Mouse (Mus musculus): ENCODE measurements around the gene Ppox. TPM values are rescaled to one million over a fixed set of nuclear protein-coding genes. Genes with fewer than 3 reads are reported as not detected.

Gene Ppox
- polyA plus RNA-seq, 1 experiment from 2014 or later: 56.0 TPM

DNA sequence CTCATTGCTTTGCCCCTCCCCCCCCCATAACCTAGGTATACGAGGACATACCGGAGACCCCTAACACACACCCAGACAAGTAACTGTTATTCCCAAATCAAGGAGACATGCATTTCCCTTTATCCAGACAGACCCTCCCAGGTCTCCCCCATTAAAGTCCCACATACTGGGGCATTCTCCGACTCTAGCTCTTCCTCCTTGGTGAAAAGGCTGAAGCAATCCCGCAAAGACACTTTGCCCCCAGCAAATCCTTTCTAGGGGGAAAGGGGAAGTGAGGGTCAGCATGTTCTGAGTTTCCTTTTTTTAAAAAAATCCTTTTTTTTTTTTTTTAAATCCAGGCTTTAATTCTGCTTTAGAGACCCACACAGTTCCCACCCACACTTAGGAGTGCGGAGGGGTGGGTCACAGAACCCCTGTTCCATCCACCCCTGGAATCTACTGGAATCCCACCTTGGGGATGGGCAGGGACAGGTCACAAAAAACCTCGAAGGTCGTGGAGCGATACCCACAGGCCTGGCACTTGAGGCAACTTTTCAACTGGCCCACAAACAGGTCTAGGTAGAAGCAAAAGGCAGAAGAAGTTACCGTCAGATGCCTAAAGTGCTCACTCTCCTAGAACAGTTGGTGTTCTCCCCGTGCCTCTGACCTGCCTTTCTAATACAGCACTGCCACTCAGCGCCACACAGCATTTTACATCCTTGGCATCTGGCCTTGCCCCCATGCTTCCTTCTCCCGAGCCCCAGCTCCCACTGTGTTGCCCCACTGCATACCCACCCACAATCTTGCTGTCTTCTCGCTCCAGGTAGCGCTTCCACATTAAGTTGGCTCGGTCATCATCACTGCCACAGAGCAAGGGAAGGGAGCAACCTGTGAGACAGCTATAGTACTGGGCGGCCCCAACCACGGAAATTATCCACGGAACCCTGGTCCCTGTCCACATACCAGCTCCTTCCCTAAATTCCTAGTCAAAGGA, 2.5 kb upstream of the Ppox start:
- no peak overlapping the region for H3K27ac ChIP-seq
- no peaks in the 10 kb centered on the region for H3K27me3 ChIP-seq
- peaks cover 48% of the 10 kb centered on the region for H3K36me3 ChIP-seq
- peaks cover 56% of the 10 kb centered on the region for H3K4me1 ChIP-seq (replicated peaks)
- H3K4me2 ChIP-seq (replicated peaks): no peak overlapping the region
- ATAC-seq: no peak
- H3K4me3 ChIP-seq (replicated peaks): no peak overlapping the region
- no peaks in the 10 kb centered on the region for H3K9me3 ChIP-seq
- 94% methylated on average over 18 of the region's 18 CpGs for WGBS
- no peak overlapping the region for H3K9ac ChIP-seq (replicated peaks)

DNA sequence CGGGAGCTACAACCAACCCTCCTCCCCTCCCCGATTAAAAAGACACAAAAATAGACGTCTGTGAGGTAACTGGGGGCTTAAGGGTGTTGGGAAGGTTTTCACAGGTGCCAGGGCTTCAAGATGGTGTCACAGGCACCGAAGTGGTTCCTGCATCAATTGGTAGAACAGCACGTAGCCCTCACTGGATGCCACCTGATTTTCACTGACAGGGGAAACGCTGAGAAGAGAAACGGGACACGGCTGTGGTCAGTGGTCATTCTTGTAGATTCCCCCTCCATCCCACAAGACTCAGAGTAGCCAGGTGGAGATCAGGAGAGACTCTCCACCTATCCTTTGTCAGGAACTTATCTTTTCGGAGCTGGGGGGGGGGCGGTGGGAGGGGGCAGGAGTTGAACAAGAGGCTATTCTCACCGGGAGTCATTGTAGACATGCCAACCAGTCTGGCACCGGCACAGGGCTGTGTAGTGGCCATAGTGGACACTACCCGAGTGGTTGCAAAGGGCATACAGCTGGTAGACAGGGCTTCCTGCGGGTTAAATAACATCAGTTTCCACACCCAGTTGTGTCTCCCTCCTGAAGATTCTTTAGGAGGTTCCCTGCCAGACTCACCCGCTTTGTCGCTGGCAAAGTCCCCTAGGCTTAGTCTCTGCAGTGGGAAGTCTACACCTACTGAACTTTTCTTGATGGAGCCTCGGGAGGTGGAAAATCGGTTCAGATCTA, 1.3 kb upstream of the Ppox start:
- H3K9ac ChIP-seq (replicated peaks): no peak overlapping the region
- 76% methylated on average over 18 of the region's 18 CpGs for WGBS
- H3K9me3 ChIP-seq: no peaks in the 10 kb centered on the region
- peak overlapping the region; percentile 63 for H3K4me2 ChIP-seq (replicated peaks)
- H3K27ac ChIP-seq: peak overlapping the region; percentile 75; the same call in 1 of the 2 replicates
- H3K36me3 ChIP-seq: peaks cover 58% of the 10 kb centered on the region
- no peak for ATAC-seq
- H3K4me3 ChIP-seq (replicated peaks): peak overlapping the region; percentile 66
- H3K27me3 ChIP-seq: no peaks in the 10 kb centered on the region
- peaks cover 50% of the 10 kb centered on the region for H3K4me1 ChIP-seq (replicated peaks)

DNA sequence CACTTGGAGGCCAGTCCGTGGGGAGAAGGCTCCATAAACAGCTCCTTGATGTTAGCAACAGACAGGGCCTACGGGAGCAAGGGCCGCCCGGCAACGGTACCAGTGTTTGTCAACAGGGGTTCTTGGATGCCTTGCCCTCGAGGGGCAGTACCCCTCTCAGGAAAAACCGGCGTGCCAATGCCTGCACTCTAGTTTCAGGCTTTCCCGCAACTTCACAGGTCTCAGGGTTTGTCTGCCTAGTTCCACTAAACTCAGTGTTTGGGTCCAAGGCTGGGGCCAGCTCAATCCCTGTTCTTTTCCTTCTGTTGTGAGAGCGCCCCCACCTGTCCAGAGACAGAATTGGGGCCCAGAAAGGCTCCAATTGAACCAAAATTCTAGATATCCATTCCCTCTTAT, 540 bp upstream of the Ppox start:
- Histone ChIP-seq H3K27me3 (no peaks in the 10 kb centered on the region), H3K9ac (replicated peaks) (peak overlapping the region; percentile 52), H3K4me2 (replicated peaks) (peak overlapping the region; percentile 63), H3K36me3 (peaks cover 63% of the 10 kb centered on the region), H3K4me3 (replicated peaks) (peak overlapping the region; percentile 66), H3K9me3 (no peaks in the 10 kb centered on the region), H3K4me1 (replicated peaks) (peaks cover 43% of the 10 kb centered on the region), H3K27ac (peak overlapping the region; percentile 75)
- WGBS: 0% methylated on average over 10 of the region's 10 CpGs
- peak; percentile 56 for ATAC-seq

DNA sequence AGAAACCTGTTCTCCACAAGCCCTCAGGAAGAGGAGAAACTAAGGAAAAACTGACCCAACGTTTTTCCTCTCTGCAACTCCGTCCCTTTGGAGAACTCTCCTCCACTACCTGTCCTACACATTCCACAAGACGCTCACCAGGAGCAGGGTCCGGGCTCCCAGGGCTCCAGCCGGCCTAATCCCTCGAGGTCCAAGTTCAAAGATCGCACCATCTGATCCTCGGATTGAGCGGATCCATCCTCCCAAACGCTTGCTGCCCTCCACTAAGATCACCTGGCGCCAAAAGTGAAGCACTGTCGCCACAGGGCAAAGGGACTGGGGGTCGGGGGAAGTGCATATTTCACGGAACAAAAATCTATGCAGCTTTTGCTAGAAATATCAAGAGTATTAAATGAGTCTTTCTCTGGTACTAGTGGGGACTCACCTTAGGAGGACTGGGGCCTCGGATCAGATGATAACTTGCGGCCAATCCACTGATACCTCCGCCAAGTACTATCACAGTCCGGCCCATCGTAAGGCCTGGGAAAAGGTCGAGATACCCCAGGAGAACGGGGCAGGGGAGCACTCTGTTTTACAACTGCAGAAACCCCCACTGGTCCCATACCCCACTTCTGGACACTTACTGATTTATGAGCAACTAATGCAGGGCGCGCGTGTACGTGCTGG, 603 bp downstream of the Ppox start:
- H3K4me2 ChIP-seq (replicated peaks): peak overlapping the region; percentile 91
- H3K9me3 ChIP-seq: no peaks in the 10 kb centered on the region
- H3K27me3 ChIP-seq: no peaks in the 10 kb centered on the region
- ATAC-seq: peak; percentile 28
- peaks cover 64% of the 10 kb centered on the region for H3K36me3 ChIP-seq
- H3K4me1 ChIP-seq (replicated peaks): peaks cover 31% of the 10 kb centered on the region
- whole genome bisulfite sequencing: 2% methylated on average over 25 of the region's 25 CpGs
- no peak overlapping the region for H3K27ac ChIP-seq
- H3K4me3 ChIP-seq (replicated peaks): peak overlapping the region; percentile 66
- H3K9ac ChIP-seq (replicated peaks): peak overlapping the region; percentile 78

DNA sequence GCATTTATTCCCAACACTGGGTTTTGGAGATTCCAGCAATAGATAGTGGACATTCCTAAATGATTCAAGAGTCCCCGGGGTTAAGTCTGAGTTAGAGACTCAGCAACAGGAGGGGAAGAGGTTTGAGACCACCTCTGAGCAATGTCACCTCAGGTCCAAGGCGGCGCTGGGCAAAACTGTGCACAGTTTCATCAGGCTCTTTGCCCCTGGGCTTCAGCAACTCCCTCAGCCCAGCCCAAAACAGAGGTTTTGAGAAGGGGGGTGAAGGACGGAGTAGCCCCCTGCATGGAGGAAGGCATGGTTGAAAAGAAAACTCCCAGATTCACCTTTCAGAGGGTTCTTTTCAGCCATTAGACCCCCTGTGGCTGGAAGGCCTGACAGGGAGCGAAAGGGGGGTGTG, 1.3 kb downstream of the Ppox start:
- 58% methylated on average over 5 of the region's 5 CpGs for WGBS
- ATAC-seq: no peak
- H3K4me1 ChIP-seq (replicated peaks): peaks cover 28% of the 10 kb centered on the region
- H3K27me3 ChIP-seq: no peaks in the 10 kb centered on the region
- peak overlapping the region; percentile 66 for H3K4me3 ChIP-seq (replicated peaks)
- peak overlapping the region; percentile 78 for H3K9ac ChIP-seq (replicated peaks)
- H3K9me3 ChIP-seq: no peaks in the 10 kb centered on the region
- H3K4me2 ChIP-seq (replicated peaks): peak overlapping the region; percentile 91
- H3K27ac ChIP-seq: no peak overlapping the region
- peaks cover 64% of the 10 kb centered on the region for H3K36me3 ChIP-seq

DNA sequence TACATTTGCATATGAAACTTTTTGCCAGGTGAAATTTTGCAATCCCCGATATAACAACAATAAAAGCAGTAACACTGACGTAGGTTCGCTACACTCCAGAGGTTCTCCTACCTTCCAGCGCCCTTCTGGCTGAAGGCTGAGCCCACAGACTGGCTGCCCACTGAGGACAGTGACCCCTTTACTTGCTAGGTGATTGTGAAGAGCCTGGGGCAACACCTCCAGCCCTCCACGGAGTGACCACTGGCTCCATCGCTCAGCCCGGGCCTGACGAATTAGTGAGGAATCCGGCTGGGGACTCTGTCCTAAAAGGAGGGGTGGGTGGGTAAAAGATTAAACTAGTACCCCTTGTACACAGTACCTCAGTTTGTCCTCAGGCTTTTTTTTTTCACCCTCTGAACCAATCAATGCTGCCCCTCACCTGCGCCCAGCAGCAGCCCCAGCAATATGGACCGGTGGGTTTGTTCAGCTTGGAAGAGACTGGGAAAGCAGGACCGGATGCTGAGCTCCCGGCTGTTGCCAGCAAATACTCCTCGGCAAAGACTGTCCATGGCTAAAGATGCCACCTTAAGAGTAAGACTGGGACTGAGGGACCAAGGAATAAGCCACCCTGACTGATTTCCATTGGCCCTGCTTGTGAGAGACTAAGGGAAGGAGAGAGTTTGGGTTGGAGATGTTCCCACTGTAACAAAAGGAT, 1.8 kb downstream of the Ppox start:
- H3K4me3 ChIP-seq (replicated peaks): no peak overlapping the region
- H3K36me3 ChIP-seq: peaks cover 64% of the 10 kb centered on the region
- no peak overlapping the region for H3K27ac ChIP-seq
- WGBS: 91% methylated on average over 14 of the region's 14 CpGs
- peak overlapping the region; percentile 91; the same call in 1 of the 2 replicates for H3K4me2 ChIP-seq (replicated peaks)
- peak overlapping the region; percentile 78 for H3K9ac ChIP-seq (replicated peaks)
- no peaks in the 10 kb centered on the region for H3K9me3 ChIP-seq
- no peak for ATAC-seq
- no peaks in the 10 kb centered on the region for H3K27me3 ChIP-seq
- H3K4me1 ChIP-seq (replicated peaks): peaks cover 25% of the 10 kb centered on the region

DNA sequence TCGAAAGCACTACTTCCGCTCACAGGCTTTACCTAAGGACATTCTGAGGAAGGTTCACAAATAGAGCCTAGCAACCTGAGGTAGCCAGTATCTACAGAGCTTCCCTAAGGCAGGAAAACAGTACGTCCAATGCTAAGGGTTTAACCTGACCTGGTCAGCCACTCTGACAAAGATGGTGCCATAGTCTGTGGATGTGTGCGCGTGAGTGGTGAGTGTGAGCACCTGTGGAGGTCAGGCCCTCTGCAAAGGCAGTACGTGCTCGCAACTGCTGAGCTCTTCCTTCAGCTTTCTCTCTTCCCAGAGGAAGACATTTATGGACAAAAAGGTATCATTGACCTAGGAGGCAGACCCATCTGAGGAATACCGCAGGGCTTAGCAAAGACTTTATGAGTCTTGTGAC, 2.5 kb downstream of the Ppox start:
- H3K4me3 ChIP-seq (replicated peaks): no peak overlapping the region

DNA sequence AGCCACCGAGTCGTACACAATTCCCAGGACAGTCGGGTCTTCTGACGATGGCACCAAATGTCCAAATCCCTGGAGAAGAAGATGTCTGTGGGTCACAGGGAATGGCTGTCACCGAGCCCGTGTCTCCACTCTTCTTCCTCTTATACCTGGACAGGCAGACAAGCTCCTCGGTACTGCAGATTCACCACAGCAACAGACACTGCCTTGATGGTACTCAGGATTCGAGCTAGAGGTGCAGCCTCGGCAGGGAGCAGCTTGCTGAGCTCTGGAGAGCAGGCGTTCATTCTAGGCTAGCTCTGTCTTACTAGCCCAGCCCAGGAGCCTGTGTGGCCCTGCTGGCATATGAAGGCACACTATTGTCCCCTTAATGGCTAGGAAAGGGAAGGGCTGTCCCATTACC, 3.2 kb downstream of the Ppox start:
- no peak for ATAC-seq
- Histone ChIP-seq H3K36me3 (peaks cover 67% of the 10 kb centered on the region), H3K9ac (replicated peaks) (no peak overlapping the region), H3K4me1 (replicated peaks) (peaks cover 25% of the 10 kb centered on the region), H3K9me3 (no peaks in the 10 kb centered on the region), H3K4me3 (replicated peaks) (no peak overlapping the region), H3K27me3 (no peaks in the 10 kb centered on the region), H3K4me2 (replicated peaks) (no peak overlapping the region), H3K27ac (no peak overlapping the region)
- WGBS: 88% methylated on average over 10 of the region's 10 CpGs

More for the DNA sequence above, 2.5 kb downstream of the Ppox start:
- Histone ChIP-seq H3K36me3 (peaks cover 64% of the 10 kb centered on the region), H3K27me3 (no peaks in the 10 kb centered on the region), H3K9ac (replicated peaks) (no peak overlapping the region), H3K9me3 (no peaks in the 10 kb centered on the region), H3K27ac (no peak overlapping the region), H3K4me1 (replicated peaks) (peaks cover 25% of the 10 kb centered on the region), H3K4me2 (replicated peaks) (no peak overlapping the region)
- 98% methylated on average over 8 of the region's 8 CpGs for WGBS
- ATAC-seq: no peak

DNA sequence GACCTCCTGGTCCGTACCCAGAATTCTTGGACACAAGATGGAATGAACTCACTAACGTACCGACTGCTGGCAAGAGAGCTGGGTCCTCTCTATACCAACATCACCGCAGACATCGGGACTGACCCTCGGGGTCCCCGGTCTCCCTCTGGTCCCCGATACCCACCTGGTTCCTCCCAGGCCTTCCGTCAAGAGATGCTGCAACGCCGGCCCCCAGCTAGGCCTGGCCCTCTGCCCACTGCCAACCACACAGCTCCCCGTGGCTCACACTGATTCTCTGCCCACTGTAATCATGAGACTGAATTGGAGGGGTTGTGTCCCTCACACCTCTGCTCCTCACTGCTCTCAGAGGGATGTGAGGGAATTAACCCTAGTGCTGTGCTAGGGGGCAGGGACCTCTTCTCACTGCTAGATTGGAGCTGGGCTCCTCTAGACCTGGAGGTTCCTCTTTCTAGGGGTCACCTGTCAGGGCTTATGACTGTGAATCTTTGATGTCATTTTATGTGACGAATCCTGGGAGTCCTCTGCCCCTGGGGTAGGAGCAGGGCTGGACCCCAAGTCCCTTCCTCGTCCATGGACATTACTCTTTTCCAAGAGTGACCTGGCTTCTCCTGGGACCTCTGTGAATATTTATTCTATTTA, 4.8 kb downstream of the Ppox start:
- no peak overlapping the region for H3K27ac ChIP-seq
- ATAC-seq: no peak
- no peak overlapping the region for H3K4me2 ChIP-seq (replicated peaks)
- no peaks in the 10 kb centered on the region for H3K27me3 ChIP-seq
- H3K9me3 ChIP-seq: no peaks in the 10 kb centered on the region
- 92% methylated on average over 14 of the region's 14 CpGs for WGBS
- no peak overlapping the region for H3K9ac ChIP-seq (replicated peaks)
- H3K4me1 ChIP-seq (replicated peaks): peaks cover 22% of the 10 kb centered on the region
- no peak overlapping the region for H3K4me3 ChIP-seq (replicated peaks)
- peaks cover 70% of the 10 kb centered on the region for H3K36me3 ChIP-seq

DNA sequence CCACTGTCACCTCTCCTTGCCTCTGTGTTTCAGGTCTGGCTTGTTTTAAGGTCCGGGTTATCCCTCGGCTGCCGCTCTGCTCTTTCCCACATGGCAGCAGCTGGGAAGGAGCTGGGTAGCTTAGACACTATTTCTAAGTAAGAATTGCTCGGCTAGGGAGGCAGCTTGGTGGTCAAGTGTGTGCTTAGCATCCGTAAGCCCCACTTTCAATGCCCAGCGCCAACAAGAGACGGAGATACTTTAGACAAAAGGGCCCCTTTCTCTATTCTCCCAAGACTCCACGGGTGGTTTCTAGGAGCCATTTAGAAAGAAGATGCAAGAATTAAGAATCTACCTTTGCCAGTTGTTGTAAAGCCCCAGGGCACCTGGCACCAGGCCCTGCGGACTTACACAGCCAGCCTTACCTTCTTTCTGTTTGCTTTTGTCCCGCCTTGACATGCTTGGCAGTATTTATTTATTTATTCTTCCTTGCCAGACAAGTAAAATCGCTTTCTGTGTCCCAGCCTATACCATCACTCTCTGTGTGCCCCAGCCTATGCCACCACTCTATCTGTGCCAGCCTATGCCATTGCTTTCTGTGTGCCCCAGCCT, 5.7 kb downstream of the Ppox start:
- WGBS: 83% methylated on average over 11 of the region's 11 CpGs

DNA sequence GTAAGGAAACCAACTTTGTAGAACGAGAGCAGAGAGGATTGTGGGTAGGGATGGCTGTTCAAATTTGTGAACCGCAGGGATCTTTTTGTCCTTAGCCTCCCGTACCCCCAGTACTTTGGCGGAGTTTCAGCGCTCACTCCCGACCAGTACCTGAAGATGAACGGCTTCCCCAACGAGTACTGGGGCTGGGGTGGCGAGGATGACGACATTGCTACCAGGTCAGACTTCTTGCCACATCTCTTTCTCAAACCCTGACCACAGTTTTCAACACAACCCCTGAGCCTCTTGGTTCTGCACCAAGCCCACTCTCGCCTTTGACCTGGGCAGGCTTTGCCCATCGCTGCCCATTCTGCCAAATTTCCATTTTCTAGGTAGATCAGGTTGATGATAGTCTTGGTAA, 6.8 kb downstream of the Ppox start:
- H3K4me2 ChIP-seq (replicated peaks): no peak overlapping the region
- peaks cover 70% of the 10 kb centered on the region for H3K36me3 ChIP-seq
- no peak overlapping the region for H3K9ac ChIP-seq (replicated peaks)
- ATAC-seq: no peak
- H3K9me3 ChIP-seq: no peaks in the 10 kb centered on the region
- no peak overlapping the region for H3K27ac ChIP-seq
- H3K27me3 ChIP-seq: no peaks in the 10 kb centered on the region
- no peak overlapping the region for H3K4me3 ChIP-seq (replicated peaks)
- peaks cover 20% of the 10 kb centered on the region for H3K4me1 ChIP-seq (replicated peaks)
- WGBS: 93% methylated on average over 12 of the region's 12 CpGs

More for the DNA sequence above, 5.7 kb downstream of the Ppox start:
- Histone ChIP-seq H3K4me3 (replicated peaks) (no peak overlapping the region), H3K9ac (replicated peaks) (no peak overlapping the region), H3K9me3 (no peaks in the 10 kb centered on the region), H3K4me2 (replicated peaks) (no peak overlapping the region), H3K36me3 (peaks cover 70% of the 10 kb centered on the region), H3K27ac (no peak overlapping the region), H3K27me3 (no peaks in the 10 kb centered on the region), H3K4me1 (replicated peaks) (peaks cover 25% of the 10 kb centered on the region)
- ATAC-seq: no peak
